Mouse (Mus musculus) lung, postnatal 0 days (tissue): ENCODE data around the gene Ccdc163. TPM values are rescaled to one million over a fixed set of nuclear protein-coding genes. Genes with fewer than 3 reads are reported as not detected.

Source experiments
- ATAC-seq: fragments of 200-750 bp; cut with Nextera tagmentation; 2 replicates; pipeline ENCODE4 v1.8.0; 2017; ENCODE audit warnings: moderate library complexity
- DNase-seq: peaks from one replicate; pipeline ENCODE4 v3.0.0-alpha.2; 2016; ENCODE audit warnings: low spot score
- H3K27ac ChIP-seq: fragments of 300-500 bp; sonication (generic); 2 replicates; pipeline ENCODE4 v1.5.1; 2014; ENCODE audit warnings: antibody characterized with exemption, mild to moderate bottlenecking, low read length, mixed read lengths
- H3K27me3 ChIP-seq: fragments of 300-500 bp; sonication (generic); replicated peaks from 2 replicates; pipeline ENCODE4 v1.6.1; 2014; ENCODE audit warnings: low read length, mixed read lengths; ENCODE audit not compliant: insufficient read depth
- H3K36me3 ChIP-seq: fragments of 300-500 bp; sonication (generic); 2 replicates; pipeline ENCODE4 v1.6.1; 2014; ENCODE audit warnings: low read length, mixed read lengths; ENCODE audit not compliant: insufficient read depth
- H3K4me1 ChIP-seq: fragments of 300-500 bp; sonication (generic); 2 replicates; pipeline ENCODE4 v1.6.1; 2014; ENCODE audit warnings: antibody characterized with exemption, low read depth, low read length, mixed read lengths; ENCODE audit not compliant: insufficient read depth
- H3K4me2 ChIP-seq: fragments of 300-500 bp; sonication (generic); replicated peaks from 2 replicates; pipeline ENCODE4 v1.6.1; 2014; ENCODE audit warnings: low read depth, mild to moderate bottlenecking, low read length, moderate library complexity, mixed read lengths
- H3K4me3 ChIP-seq: fragments of 300-500 bp; sonication (generic); 2 replicates; pipeline ENCODE4 v1.5.1; 2014; ENCODE audit warnings: low read depth, low read length
- H3K9ac ChIP-seq: fragments of 300-500 bp; sonication (generic); replicated peaks from 2 replicates; pipeline ENCODE4 v1.6.1; 2014; ENCODE audit warnings: low read depth, mild to moderate bottlenecking
- H3K9me3 ChIP-seq: fragments of 300-500 bp; sonication (generic); 2 replicates; pipeline ENCODE4 v1.6.1; 2016; ENCODE audit warnings: low read length, mixed read lengths
- CTCF ChIP-seq: IDR thresholded peaks from 2 replicates; pipeline ENCODE4 v1.5.1; 2016; ENCODE audit warnings: antibody characterized with exemption, mild to moderate bottlenecking
- EP300 ChIP-seq: IDR thresholded peaks from 2 replicates; pipeline ENCODE4 v1.6.1; 2016; ENCODE audit warnings: antibody characterized with exemption, mild to moderate bottlenecking, control low read depth
- WGBS: fragments of 180-500 bp; shearing (Covaris S2); extraction: QIAGEN DNeasy Blood & Tissue Kit; methylation state at CpG from one replicate; pipeline ENCODE4 v1.1.7; 2014; 5-methylcytosine and 5-hydroxymethylcytosine counted together
- polyA plus RNA-seq: library from polyadenylated mRNA; unstranded; fragments of >200 nt; fragmentation: Nextera tagmentation; extraction: Ambion mirVana; gene quantifications from 2 replicates; pipeline ENCODE4 v1.2.1, GENCODE M21; 2015

The Ccdc163 gene
- polyA plus RNA-seq, 1 experiment from 2014 or later = 17.3 TPM

GRCm38 (mm10) chr4:116777079-116777478 lies 68.8 kb downstream of the Ccdc163 start:
- no peaks in the 10 kb centered on the region for H3K27me3 ChIP-seq
- H3K4me2 ChIP-seq = no peak overlapping the region
- no peak overlapping the region for H3K9ac ChIP-seq
- H3K4me1 ChIP-seq = no peaks in the 10 kb centered on the region
- H3K27ac ChIP-seq = no peak overlapping the region
- DNase-seq (no peak), ATAC-seq (no peak)
- WGBS = 87% methylated on average over 3 of the region's 3 CpGs
- TF ChIP-seq EP300 = no peak
- no peak for TF ChIP-seq CTCF
- no peaks in the 10 kb centered on the region for H3K36me3 ChIP-seq
- no peaks in the 10 kb centered on the region for H3K9me3 ChIP-seq
- H3K4me3 ChIP-seq = no peak overlapping the region

GRCm38 (mm10) chr4:116780541-116780940 lies 72.2 kb downstream of the Ccdc163 start:
- Histone ChIP-seq H3K27me3 (no peaks in the 10 kb centered on the region), H3K4me3 (no peak overlapping the region), H3K36me3 (no peaks in the 10 kb centered on the region), H3K27ac (no peak overlapping the region), H3K9me3 (no peaks in the 10 kb centered on the region), H3K4me2 (no peak overlapping the region), H3K9ac (no peak overlapping the region), H3K4me1 (no peaks in the 10 kb centered on the region)
- DNase-seq (no peak), ATAC-seq (no peak)
- WGBS = 67% methylated on average over 2 of the region's 2 CpGs
- TF ChIP-seq EP300 = no peak
- TF ChIP-seq CTCF = no peak

- Histone ChIP-seq H3K36me3 (no peaks in the 10 kb centered on the region), H3K4me1 (no peaks in the 10 kb centered on the region), H3K27ac (no peak overlapping the region), H3K9ac (no peak overlapping the region), H3K9me3 (no peaks in the 10 kb centered on the region), H3K4me2 (no peak overlapping the region), H3K27me3 (no peaks in the 10 kb centered on the region), H3K4me3 (no peak overlapping the region)
- WGBS = 40% methylated on average over 2 of the region's 2 CpGs
- ATAC-seq = no peak
- TF ChIP-seq CTCF = no peak
- TF ChIP-seq EP300 = no peak
- no peak for DNase-seq
Observed at GRCm38 (mm10) chr4:116781366-116781765, 73.1 kb downstream of the Ccdc163 start.

- H3K36me3 ChIP-seq = no peaks in the 10 kb centered on the region
- H3K27ac ChIP-seq = no peak overlapping the region
- WGBS = 33% methylated on average over 8 of the region's 8 CpGs
- H3K9ac ChIP-seq = no peak overlapping the region
- DNase-seq (no peak), ATAC-seq (no peak)
- no peaks in the 10 kb centered on the region for H3K27me3 ChIP-seq
- no peak for TF ChIP-seq EP300
- TF ChIP-seq CTCF = no peak
- no peak overlapping the region for H3K4me2 ChIP-seq
- H3K9me3 ChIP-seq = no peaks in the 10 kb centered on the region
- H3K4me3 ChIP-seq = no peak overlapping the region
- H3K4me1 ChIP-seq = no peaks in the 10 kb centered on the region
Observed at GRCm38 (mm10) chr4:116782171-116782570, 73.9 kb downstream of the Ccdc163 start.

GRCm38 (mm10) chr4:116786587-116786986 lies 78.3 kb downstream of the Ccdc163 start:
- TF ChIP-seq EP300 (no peak), CTCF (peak; percentile 26)
- Histone ChIP-seq H3K4me2 (no peak overlapping the region), H3K27ac (no peak overlapping the region), H3K4me3 (no peak overlapping the region), H3K27me3 (no peaks in the 10 kb centered on the region), H3K4me1 (no peaks in the 10 kb centered on the region), H3K36me3 (no peaks in the 10 kb centered on the region), H3K9ac (no peak overlapping the region), H3K9me3 (no peaks in the 10 kb centered on the region)
- 85% methylated on average over 1 of the region's 1 CpGs for WGBS
- DNase-seq (no peak), ATAC-seq (no peak)

GRCm38 (mm10) chr4:116787985-116788760 lies 79.9 kb downstream of the Ccdc163 start:
- Histone ChIP-seq H3K27me3 (no peaks in the 10 kb centered on the region), H3K36me3 (no peaks in the 10 kb centered on the region; the same call in 1 of the 2 replicates), H3K4me3 (no peak overlapping the region), H3K4me1 (no peaks in the 10 kb centered on the region), H3K27ac (no peak overlapping the region), H3K9me3 (no peaks in the 10 kb centered on the region), H3K9ac (no peak overlapping the region), H3K4me2 (no peak overlapping the region)
- WGBS = 35% methylated on average over 7 of the region's 7 CpGs
- DNase-seq = peak; percentile 65
- ATAC-seq = peak; percentile 54
- peak; percentile 41 for TF ChIP-seq CTCF
- TF ChIP-seq EP300 = no peak
